Mouse (Mus musculus) CH12.LX (cell line): Measurements from ENCODE around the gene Lrtm2.

Experiments
- CTCF ChIP-seq, 2 experiments: IDR thresholded peaks in 1 of 2; conservative IDR thresholded peaks in 1 of 2; 2 replicates each; pipeline ENCODE4 v1.5.1; 2011 to 2012; ENCODE audit warnings: low read depth in 2 of 2, low read length in 2 of 2, improper control_type of control experiment in 1 of 2, inconsistent platforms in 1 of 2, mild to moderate bottlenecking in 1 of 2, moderate library complexity in 1 of 2
- NRF1 ChIP-seq: IDR thresholded peaks from 2 replicates; pipeline ENCODE4 v1.6.1; 2014; ENCODE audit warnings: low read depth, mild to moderate bottlenecking, inconsistent platforms, low read length, improper control_type of control experiment, moderate library complexity
- PAX5 ChIP-seq: IDR thresholded peaks from 2 replicates; pipeline ENCODE4 v1.6.1; 2012; ENCODE audit warnings: low read length, inconsistent platforms, mixed read lengths
- ZMIZ1 ChIP-seq: IDR thresholded peaks from 2 replicates; pipeline ENCODE4 v1.6.1; 2012; ENCODE audit warnings: low read depth, mild to moderate bottlenecking, inconsistent platforms, low read length, improper control_type of control experiment

DNA sequence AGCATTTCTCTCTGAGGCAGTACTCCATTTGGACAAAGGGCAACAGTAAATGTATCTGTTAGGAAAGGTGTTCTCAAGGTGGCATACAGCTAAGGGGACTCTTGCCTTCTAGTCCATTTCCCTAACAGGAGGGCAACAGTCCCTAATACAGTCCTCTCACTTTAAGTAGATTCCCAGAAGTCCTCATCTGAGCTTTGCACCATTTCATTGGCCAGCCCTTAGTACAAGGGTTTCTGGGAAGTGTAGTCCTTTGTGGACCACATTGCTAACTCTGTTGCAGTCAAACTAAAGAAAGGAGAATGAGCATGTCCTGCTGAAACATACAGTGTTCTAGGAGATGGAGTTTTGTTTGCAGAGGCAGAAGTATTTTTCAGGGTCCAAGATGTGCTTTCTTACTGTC, 10.8 kb upstream of the Lrtm2 start:
- TF ChIP-seq ZMIZ1 = no peak
- TF ChIP-seq CTCF (conservative IDR thresholded peaks at IDR 0.05 in 1 of 2, IDR thresholded peaks at IDR 0.05 in 1 of 2; ENCODE audit: low read depth in 2 of 2, low read length in 2 of 2) = no peak
- TF ChIP-seq NRF1 = no peak
- TF ChIP-seq PAX5 = no peak
